Mouse (Mus musculus): ENCODE measurements around the gene Nans.

GRCm38 (mm10) chr4:46456762-46457161 is 32.3 kb upstream of the Nans start:
- TF ChIP-seq CTCF (IDR thresholded peaks at IDR 0.05; ENCODE audit: low read depth) (no peak), EP300 (IDR thresholded peaks at IDR 0.05; ENCODE audit: low read depth) (no peak)
